Mouse (Mus musculus) hindbrain, embryonic 15.5 days (tissue): ENCODE results near the gene Ccdc74a. TPM values are rescaled to one million over a fixed set of nuclear protein-coding genes. Genes with fewer than 3 reads are reported as not detected.

Source experiments
- polyA plus RNA-seq: library from polyadenylated mRNA; unstranded; fragments of >200 nt; fragmentation: Nextera tagmentation; extraction: Ambion mirVana; gene quantifications from 2 replicates; pipeline ENCODE4 v1.2.1, GENCODE M21; 2015

Ccdc74a gene
- polyA plus RNA-seq, 1 experiment from 2014 or later: 14.0 TPM

Other genes starting within 250 kb of the Ccdc74a start
- 22.4 and 23.4 TPM in 2 replicates for gene Snap29, start 240.5 kb upstream of the Ccdc74a start, polyA plus RNA-seq
- 64.0 and 69.7 TPM in 2 replicates for gene Pi4ka, start 240.2 kb upstream of the Ccdc74a start, polyA plus RNA-seq
- 79.6 and 85.2 TPM in 2 replicates for gene Crkl, start 194.5 kb upstream of the Ccdc74a start, polyA plus RNA-seq
- 11.7 and 13.3 TPM in 2 replicates for gene Aifm3, start 156.9 kb upstream of the Ccdc74a start, polyA plus RNA-seq
- gene Lztr1, start 137.8 kb upstream of the Ccdc74a start, polyA plus RNA-seq: 134 and 136 TPM in 2 replicates
- gene Thap7, start 115.3 kb upstream of the Ccdc74a start, polyA plus RNA-seq: 61.8 and 64.5 TPM in 2 replicates
- gene Lrrc74b, start 85.2 kb upstream of the Ccdc74a start, polyA plus RNA-seq: 0.79 and 0.85 TPM in 2 replicates
- gene P2rx6, start 84.6 kb upstream of the Ccdc74a start, polyA plus RNA-seq: 2.1 and 3.3 TPM in 2 replicates
- 43.3 and 46.5 TPM in 2 replicates for gene Slc7a4, start 63.3 kb upstream of the Ccdc74a start, polyA plus RNA-seq
- gene Smpd4, start 27.1 kb upstream of the Ccdc74a start, polyA plus RNA-seq: 25.1 and 30.7 TPM in 2 replicates
- gene Med15, start 86.4 kb downstream of the Ccdc74a start, polyA plus RNA-seq: 45.7 and 54.2 TPM in 2 replicates
- gene Klhl22, start 113.1 kb downstream of the Ccdc74a start, polyA plus RNA-seq: 85.1 and 95.0 TPM in 2 replicates
- 2.0 and 2.3 TPM in 2 replicates for gene Scarf2, start 150.8 kb downstream of the Ccdc74a start, polyA plus RNA-seq
- gene B830017H08Rik, start 186.7 kb downstream of the Ccdc74a start, polyA plus RNA-seq: 4.4 and 4.5 TPM in 2 replicates
- 3.1 and 5.4 TPM in 2 replicates for gene Car15, start 191.9 kb downstream of the Ccdc74a start, polyA plus RNA-seq
- gene Gm20518, start 245.2 kb downstream of the Ccdc74a start, polyA plus RNA-seq: 0.31 and 0.33 TPM in 2 replicates
- 0.04 TPM in 2 replicates for gene Tssk1, start 247.8 kb downstream of the Ccdc74a start, polyA plus RNA-seq